Mouse (Mus musculus) C2C12 (cell line): Measurements from ENCODE around the gene Ryr3.

Source experiments
- CEBPB ChIP-seq: IDR thresholded peaks from one replicate; pipeline ENCODE4 v1.6.1; 2011; ENCODE audit warnings: low read depth, mild to moderate bottlenecking, control low read depth, moderate library complexity
- CTCF ChIP-seq: IDR thresholded peaks from one replicate; pipeline ENCODE4 v1.5.1; 2011; ENCODE audit not compliant: control insufficient read depth, insufficient read depth, insufficient read length
- MAX ChIP-seq: IDR thresholded peaks from one replicate; pipeline ENCODE4 v1.6.1; 2011; ENCODE audit warnings: mild to moderate bottlenecking, control low read depth
- MYOD1 ChIP-seq: IDR thresholded peaks from one replicate; pipeline ENCODE4 v1.6.1; 2011; ENCODE audit warnings: low read depth; ENCODE audit not compliant: control insufficient read depth, insufficient read length
- USF1 ChIP-seq: IDR thresholded peaks from one replicate; pipeline ENCODE4 v1.6.1; 2011; ENCODE audit warnings: low read depth, mild to moderate bottlenecking, control low read depth, moderate library complexity

DNA sequence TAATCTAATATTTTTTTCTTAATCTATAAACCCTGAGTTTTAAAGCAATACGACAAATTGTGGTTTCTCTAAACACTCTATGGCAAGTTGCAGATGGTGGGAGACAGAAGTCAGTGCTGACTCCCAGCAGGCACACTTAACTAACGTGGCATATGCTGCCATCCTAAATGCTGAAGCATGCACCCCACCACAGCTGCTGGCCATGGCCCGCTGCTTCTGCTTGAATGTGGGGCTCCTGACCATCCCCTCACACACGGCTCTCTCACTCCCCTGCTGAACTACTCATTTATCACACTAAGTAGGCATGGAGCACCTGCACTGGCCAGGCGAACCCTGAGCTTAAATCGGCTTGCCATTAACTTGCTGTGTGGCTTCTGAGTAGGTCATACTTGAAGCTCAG lies 29.7 kb downstream of the Ryr3 start:
- TF ChIP-seq CTCF (no peak), CEBPB (no peak), USF1 (no peak), MYOD1 (no peak), MAX (no peak)
